ENCODE assay signal across 13 mouse cellular contexts in the genomic region with DNA sequence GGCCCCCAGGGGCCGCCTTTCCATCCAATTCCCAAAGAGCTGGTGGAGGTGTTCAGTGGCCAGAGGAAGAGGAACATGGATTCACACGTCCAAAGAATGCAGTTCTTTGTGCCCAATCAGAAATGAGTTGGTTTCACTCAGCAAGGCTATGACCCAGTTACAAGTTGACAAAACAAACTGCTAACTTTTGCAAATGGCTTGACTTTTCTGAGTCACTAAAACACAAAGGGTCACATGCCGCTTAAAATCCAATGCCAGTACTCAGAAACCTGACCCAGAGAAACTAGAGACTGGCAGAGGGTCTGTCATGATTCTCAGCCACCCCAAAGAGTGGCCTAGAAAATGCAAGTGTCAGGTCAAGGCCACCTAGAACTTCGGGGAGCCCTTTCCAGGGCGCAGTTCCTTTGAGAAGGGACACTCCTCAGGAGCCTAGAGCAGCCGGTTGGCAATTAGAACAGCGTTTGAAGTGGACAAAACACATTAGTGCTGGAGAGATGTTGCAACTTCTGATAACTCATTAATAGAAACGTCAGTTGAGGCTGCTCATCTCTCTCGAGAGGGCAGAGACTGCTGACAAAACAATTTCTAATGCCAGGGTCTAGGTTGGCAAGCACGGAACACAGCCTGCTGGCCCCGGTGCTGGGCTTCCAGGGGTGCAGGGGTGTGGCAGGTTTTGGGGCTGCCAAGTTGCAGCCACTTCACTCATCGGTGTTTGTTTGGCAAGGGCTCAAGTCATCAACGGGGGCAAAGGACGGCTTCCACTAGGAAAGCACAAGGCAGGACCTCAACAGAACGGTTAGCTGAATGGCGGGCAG.
DNase-seq lines count a peak whose midpoint lies in the region; ATAC-seq and TF ChIP-seq lines count a peak whose summit lies in the region.
"Had no signal": no experiment of that assay in that cellular context is flagged by ENCODE, and none has a peak within 500 bp of the region (broad histone marks: within the 10 kb centered on the region; RNA-seq: fewer than 3 reads in every experiment).

No protein-coding gene starts in this region.

- H3K4me1 ChIP-seq in forebrain, embryonic 11.5 days (replicated peaks; ENCODE audit: control insufficient read depth, insufficient read depth, low read length), result no peaks in the 10 kb centered on the region
- no peaks in the 10 kb centered on the region for H3K4me1 ChIP-seq in forebrain, embryonic 14.5 days (ENCODE audit: control insufficient read depth, insufficient read depth, low read length)
- H3K4me1 ChIP-seq in kidney, adult 2 months (ENCODE audit: control insufficient read depth, insufficient read depth, low read length), result peaks cover 5% of the 10 kb centered on the region; the same call in 1 of the 2 replicates
- H3K4me1 ChIP-seq in kidney, embryonic 14.5 days (ENCODE audit: control insufficient read depth, insufficient read depth, low read length), result no peaks in the 10 kb centered on the region
- H3K4me1 ChIP-seq: limb, embryonic 15.5 days had no signal

- H3K9ac ChIP-seq in forebrain, embryonic 11.5 days (ENCODE audit: low read length), result no peak overlapping the region
- H3K9ac ChIP-seq in forebrain, embryonic 14.5 days (ENCODE audit: low read length), result no peak overlapping the region
- H3K9ac ChIP-seq in kidney, embryonic 14.5 days (ENCODE audit: low read depth, low read length), result no peak overlapping the region
- H3K9ac ChIP-seq: limb, embryonic 15.5 days had no signal

- no peak for TF ChIP-seq CTCF in kidney, adult 2 months (conservative IDR thresholded peaks at IDR 0.05; ENCODE audit: insufficient read depth, insufficient read length, low read depth, low read length)

- no peak overlapping the region for H3K4me3 ChIP-seq in forebrain, embryonic 11.5 days (ENCODE audit: low read depth, low read length)
- no peak overlapping the region for H3K4me3 ChIP-seq in forebrain, embryonic 14.5 days (ENCODE audit: low read depth, low read length)
- no peak overlapping the region for H3K4me3 ChIP-seq in kidney, adult 2 months (ENCODE audit: insufficient read depth, low read depth, low read length)
- H3K4me3 ChIP-seq in kidney, embryonic 14.5 days (ENCODE audit: low read length), result no peak overlapping the region
- H3K4me3 ChIP-seq: limb, embryonic 15.5 days; midbrain, embryonic 10.5 days had no signal

- H3K36me3 ChIP-seq in forebrain, embryonic 11.5 days (ENCODE audit: control insufficient read depth, insufficient read depth, low read length), result no peaks in the 10 kb centered on the region
- peaks cover 19% of the 10 kb centered on the region for H3K36me3 ChIP-seq in forebrain, embryonic 14.5 days (ENCODE audit: control insufficient read depth, insufficient read depth, low read length)
- H3K36me3 ChIP-seq in kidney, adult 2 months (ENCODE audit: control insufficient read depth, insufficient read depth, low read length), result no peaks in the 10 kb centered on the region
- H3K36me3 ChIP-seq in kidney, embryonic 14.5 days (ENCODE audit: control insufficient read depth, insufficient read depth, low read length), result peaks cover 16% of the 10 kb centered on the region

- no peaks in the 10 kb centered on the region for H3K9me3 ChIP-seq in forebrain, embryonic 11.5 days (ENCODE audit: control insufficient read depth, low read length)
- H3K9me3 ChIP-seq in forebrain, embryonic 14.5 days (replicated peaks; ENCODE audit: control insufficient read depth, low read length), result no peaks in the 10 kb centered on the region
- no peaks in the 10 kb centered on the region for H3K9me3 ChIP-seq in kidney, embryonic 14.5 days (ENCODE audit: control insufficient read depth, low read length)
- H3K9me3 ChIP-seq: limb, embryonic 15.5 days; midbrain, embryonic 10.5 days had no signal

- no peak for TF ChIP-seq POLR2A in kidney, adult 2 months (IDR thresholded peaks at IDR 0.05; ENCODE audit: low read depth, low read length)

- H3K27ac ChIP-seq in forebrain, embryonic 11.5 days (ENCODE audit: low read depth, low read length), result no peak overlapping the region
- no peak overlapping the region for H3K27ac ChIP-seq in forebrain, embryonic 14.5 days (ENCODE audit: low read depth, low read length)
- peak overlapping the region; percentile 77 for H3K27ac ChIP-seq in kidney, adult 2 months (ENCODE audit: insufficient read depth, low read depth, low read length)
- H3K27ac ChIP-seq in kidney, embryonic 14.5 days (ENCODE audit: low read depth, low read length), result no peak overlapping the region
- H3K27ac ChIP-seq: limb, embryonic 15.5 days; midbrain, embryonic 10.5 days had no signal

- H3K27me3 ChIP-seq in forebrain, embryonic 11.5 days (ENCODE audit: control insufficient read depth, insufficient read depth, low read length), result no peaks in the 10 kb centered on the region
- H3K27me3 ChIP-seq in forebrain, embryonic 14.5 days (replicated peaks; ENCODE audit: control insufficient read depth, insufficient read depth, low read length), result no peaks in the 10 kb centered on the region
- H3K27me3 ChIP-seq in kidney, adult 2 months (replicated peaks; ENCODE audit: control insufficient read depth, insufficient read depth, low read length), result no peaks in the 10 kb centered on the region
- H3K27me3 ChIP-seq in kidney, embryonic 14.5 days (ENCODE audit: control insufficient read depth, insufficient read depth, low read length), result no peaks in the 10 kb centered on the region
- H3K27me3 ChIP-seq: limb, embryonic 15.5 days had no signal

- peak; percentile 43 for DNase-seq in forebrain, embryonic 11.5 days (ENCODE audit: low spot score)
- no peak for DNase-seq in forebrain, embryonic 14.5 days (ENCODE audit: low spot score)
- peak; percentile 92 for DNase-seq in kidney, adult 2 months
- peak; percentile 36 for DNase-seq in adipocyte (ENCODE audit: low spot score)
- DNase-seq in kidney, postnatal 14 days, result peak; percentile 74
- no peak for DNase-seq in retina, postnatal 1 day
- DNase-seq in left cerebral cortex, adult 11 months (ENCODE audit: low spot score), result no peak
- DNase-seq: B cell, adult 2 months; embryo, embryonic 11 days; thymus, adult 2 months had no signal

- no peak for ATAC-seq in forebrain, embryonic 11.5 days (replicated peaks; ENCODE audit: low FRiP score)
- no peak for ATAC-seq in forebrain, embryonic 14.5 days
- ATAC-seq in kidney, embryonic 14.5 days (ENCODE audit: low FRiP score, low TSS enrichment), result no peak

- 83% methylated on average over 16 of the region's 16 CpGs for WGBS in forebrain, embryonic 11.5 days
- 75% methylated on average over 16 of the region's 16 CpGs for WGBS in forebrain, embryonic 14.5 days
- 46% methylated on average over 16 of the region's 16 CpGs for WGBS in kidney, adult 2 months
- WGBS in kidney, embryonic 14.5 days, result 77% methylated on average over 16 of the region's 16 CpGs

- H3K4me2 ChIP-seq in forebrain, embryonic 11.5 days (ENCODE audit: low read depth, low read length, severe bottlenecking), result no peak overlapping the region
- H3K4me2 ChIP-seq in forebrain, embryonic 14.5 days (ENCODE audit: low read length), result no peak overlapping the region
- no peak overlapping the region for H3K4me2 ChIP-seq in kidney, embryonic 14.5 days (replicated peaks; ENCODE audit: low read depth, low read length)
- H3K4me2 ChIP-seq: limb, embryonic 15.5 days had no signal

Comparison
In these comparisons a context has a peak if more than half of its experiments do, and no peak if none do; other contexts are left out.
1. DNase-seq: peak in forebrain, embryonic 11.5 days (single experiment), kidney, adult 2 months (single experiment), adipocyte (single experiment) and kidney, postnatal 14 days (single experiment); none in forebrain, embryonic 14.5 days (single experiment), retina, postnatal 1 day (single experiment) and left cerebral cortex, adult 11 months (single experiment).